Mouse (Mus musculus) left cerebral cortex, adult 2 months (tissue): ENCODE measurements around the gene Cdkn2aip. TPM values are rescaled to one million over a fixed set of nuclear protein-coding genes. Genes with fewer than 3 reads are reported as not detected.

Source experiments
- DNase-seq, 2 experiments: peaks; one replicate each; pipeline ENCODE4 v3.0.0; 2021 to 2022; ENCODE audit warnings: low spot score in 2 of 2, mixed read lengths in 1 of 2; ENCODE audit errors: extremely low spot score in 1 of 2
- H3K27ac ChIP-seq: fragments of 200-600 bp; 2 replicates; pipeline ENCODE4 v1.8.1; 2022
- H3K4me3 ChIP-seq: fragments of 200-600 bp; 2 replicates; pipeline ENCODE4 v1.8.1; 2022
- CTCF ChIP-seq: fragments of 200-600 bp; IDR thresholded peaks from 2 replicates; pipeline ENCODE4 v1.8.1; 2022; ENCODE audit warnings: antibody characterized with exemption, mild to moderate bottlenecking, moderate library complexity
- intact Hi-C: fragments of 180-260 bp; cut with DNase I; formaldehyde crosslinking; loops from one replicate; pipeline ENCODE4 v1.15.1; 2025
- total RNA-seq, 2 experiments: library from RNA; stranded (reverse); gene quantifications; 2 replicates each; pipeline ENCODE4 v1.2.3; 2021

Cdkn2aip gene
- total RNA-seq, 2 experiments from 2014 or later = 19.5 to 21.2 TPM

- Histone ChIP-seq H3K27ac (peak within 1 kb of the TSS; percentile 99), H3K4me3 (peak within 1 kb of the TSS; percentile 73)
- no peak for TF ChIP-seq CTCF
- DNase-seq = peak; percentile 100
- intact Hi-C loops = loop anchor here (1.0 to 5.0 kb wide), 3 partner anchors 39 to 142 kb away; partner anchors contain the start of genes Rwdd4a and Trappc11
Observed at GRCm38 (mm10) chr8:47674777-47675710, 38.7 kb downstream of the Cdkn2aip start, which contains the start of gene Ing2. TSS of gene Ing2 (minus strand) at chr8:47675556.

- Histone ChIP-seq H3K4me3 (peak overlapping the region; percentile 73), H3K27ac (peak overlapping the region; percentile 99)
- intact Hi-C loops = loop anchor here (5.0 kb wide), 1 partner anchor 122 kb away; no protein-coding TSS in a partner anchor
- no peak for DNase-seq
- no peak for TF ChIP-seq CTCF
Observed at GRCm38 (mm10) chr8:47674140-47674776, 39.5 kb downstream of the Cdkn2aip start.

- intact Hi-C loops = loop anchor here (5.0 kb wide), 1 partner anchor 121 kb away; no protein-coding TSS in a partner anchor
Observed at GRCm38 (mm10) chr8:47673317-47674139, 40.2 kb downstream of the Cdkn2aip start.

GRCm38 (mm10) chr8:47664231-47664785 lies 49.4 kb downstream of the Cdkn2aip start:
- Histone ChIP-seq H3K4me3 (no peak overlapping the region), H3K27ac (no peak overlapping the region)
- DNase-seq = no peak
- intact Hi-C loops = no loop called here
- no peak for TF ChIP-seq CTCF

More at GRCm38 (mm10) chr8:47673317-47674139, 40.2 kb downstream of the Cdkn2aip start:
- H3K4me3 ChIP-seq = peak overlapping the region; percentile 73
- peak; percentile 86 to 89 for DNase-seq
- no peak for TF ChIP-seq CTCF
- H3K27ac ChIP-seq = peak overlapping the region; percentile 99

- intact Hi-C loops = no loop called here
- no peak for TF ChIP-seq CTCF
Observed at GRCm38 (mm10) chr8:47663201-47663600, 50.5 kb downstream of the Cdkn2aip start.

GRCm38 (mm10) chr8:47662716-47663115 lies 51.0 kb downstream of the Cdkn2aip start:
- intact Hi-C loops = no loop called here
- TF ChIP-seq CTCF = no peak
- no peak overlapping the region for H3K4me3 ChIP-seq
- no peak for DNase-seq
- H3K27ac ChIP-seq = no peak overlapping the region

More at GRCm38 (mm10) chr8:47663201-47663600, 50.5 kb downstream of the Cdkn2aip start:
- DNase-seq = no peak
- Histone ChIP-seq H3K4me3 (no peak overlapping the region), H3K27ac (no peak overlapping the region)

- Histone ChIP-seq H3K27ac (peak overlapping the region; percentile 29; the same call in 1 of the 2 replicates), H3K4me3 (no peak overlapping the region)
- intact Hi-C loops = no loop called here
- peak; percentile 18 to 32 for DNase-seq
- TF ChIP-seq CTCF = no peak
Observed at GRCm38 (mm10) chr8:47660394-47660793, 53.3 kb downstream of the Cdkn2aip start.

GRCm38 (mm10) chr8:47659463-47659862 lies 54.3 kb downstream of the Cdkn2aip start:
- Histone ChIP-seq H3K27ac (no peak overlapping the region), H3K4me3 (no peak overlapping the region)
- intact Hi-C loops = no loop called here
- no peak for DNase-seq
- no peak for TF ChIP-seq CTCF

Other genes with a start within 250 kb of the Cdkn2aip start
- 10 to 100 TPM; 56.9 to 59.5 TPM for gene Trappc11, start 180.5 kb downstream of the Cdkn2aip start, total RNA-seq
- 10 to 100 TPM; 35.9 to 38.1 TPM for gene Rwdd4a, start 180.3 kb downstream of the Cdkn2aip start, total RNA-seq
- 10 to 100 TPM; 52.8 to 56.0 TPM for gene Ing2, start 38.4 kb downstream of the Cdkn2aip start, total RNA-seq
- gene Cldn24, start 108.2 kb upstream of the Cdkn2aip start, total RNA-seq = not detected
- gene Cldn22, start 110.5 kb upstream of the Cdkn2aip start, total RNA-seq = under 1 TPM in 1 of 2 experiments, not detected in 1; 0.58 TPM